8 mouse cellular contexts compared by ENCODE assay signal in genomic region chr11:117653491-117654351, GRCm38 (mm10). TPM values are rescaled to one million over a fixed set of nuclear protein-coding genes. Genes with fewer than 3 reads are reported as not detected.
DNase-seq lines count a peak whose midpoint lies in the region; ATAC-seq and TF ChIP-seq lines count a peak whose summit lies in the region.

Gene Tnrc6c, plus strand, starts transcription at chr11:117654289.

- H3K4me3 ChIP-seq in ES-Bruce4 (ENCODE audit: low read depth, low read length) = peak within 1 kb of the TSS; percentile 96
- H3K4me3 ChIP-seq in forebrain, embryonic 16.5 days (replicated peaks; ENCODE audit: low read length) = peak within 1 kb of the TSS; percentile 67
- H3K4me3 ChIP-seq in lung, embryonic 15.5 days = peak within 1 kb of the TSS; percentile 80

- no peaks in the 10 kb centered on the region for H3K9me3 ChIP-seq in ES-Bruce4 (replicated peaks; ENCODE audit: control insufficient read depth, insufficient read depth, low read length, poor library complexity, severe bottlenecking)
- no peaks in the 10 kb centered on the region for H3K9me3 ChIP-seq in forebrain, embryonic 16.5 days (ENCODE audit: control insufficient read depth, low read length)
- no peaks in the 10 kb centered on the region for H3K9me3 ChIP-seq in lung, embryonic 15.5 days

- H3K4me2 ChIP-seq in forebrain, embryonic 16.5 days (ENCODE audit: low read length) = peak within 1 kb of the TSS; percentile 90
- H3K4me2 ChIP-seq in lung, embryonic 15.5 days = peak within 1 kb of the TSS; percentile 95

- intact Hi-C loops in heart, postnatal 25 days (cut with DNase I) = loop anchor here (2.0 kb wide), 1 partner anchor 55 kb away; no protein-coding TSS in a partner anchor

- H3K27me3 ChIP-seq in ES-Bruce4 (ENCODE audit: control insufficient read depth, insufficient read depth, low read length, poor library complexity, severe bottlenecking) = no peaks in the 10 kb centered on the region
- H3K27me3 ChIP-seq in forebrain, embryonic 16.5 days (replicated peaks; ENCODE audit: control insufficient read depth, insufficient read depth, low read length) = no peaks in the 10 kb centered on the region
- H3K27me3 ChIP-seq in lung, embryonic 15.5 days = peaks cover 16% of the 10 kb centered on the region

- peak; percentile 92 for ATAC-seq in forebrain, embryonic 16.5 days
- peak; percentile 85 for ATAC-seq in lung, embryonic 15.5 days (ENCODE audit: borderline replicate concordance, extremely low read depth, low FRiP score, low TSS enrichment)

- TF ChIP-seq EP300 in ES-Bruce4 (IDR thresholded peaks at IDR 0.05; ENCODE audit: insufficient read depth, low read depth, low read length) = no peak

- no peaks in the 10 kb centered on the region for H3K36me3 ChIP-seq in ES-Bruce4 (ENCODE audit: control insufficient read depth, insufficient read depth, low read length, poor library complexity, severe bottlenecking)
- no peaks in the 10 kb centered on the region for H3K36me3 ChIP-seq in forebrain, embryonic 16.5 days (ENCODE audit: control insufficient read depth, insufficient read depth)
- no peaks in the 10 kb centered on the region for H3K36me3 ChIP-seq in lung, embryonic 15.5 days

- DNase-seq in brain, adult 2 months (ENCODE audit: low read depth, low spot score) = peak; percentile 97
- no peak for DNase-seq in heart, postnatal 25 days (ENCODE audit: low spot score)
- DNase-seq in layer of hippocampus, adult 9-11 months = peak; percentile 90
- DNase-seq in retina, adult 2 months (ENCODE audit: low read depth, low spot score) = peak; percentile 65
- DNase-seq in thymus, postnatal 36 days = peak; percentile 82 to 90

- no peaks in the 10 kb centered on the region for H3K4me1 ChIP-seq in ES-Bruce4 (ENCODE audit: control insufficient read depth, insufficient read depth, low read length)
- peaks cover 32% of the 10 kb centered on the region for H3K4me1 ChIP-seq in forebrain, embryonic 16.5 days (replicated peaks; ENCODE audit: control insufficient read depth, insufficient read depth, low read length)
- peaks cover 27% of the 10 kb centered on the region for H3K4me1 ChIP-seq in lung, embryonic 15.5 days

- H3K27ac ChIP-seq in ES-Bruce4 (ENCODE audit: insufficient read depth, low read length) = peak within 1 kb of the TSS; percentile 25; the same call in 1 of the 2 replicates
- peak within 1 kb of the TSS; percentile 98 for H3K27ac ChIP-seq in forebrain, embryonic 16.5 days (ENCODE audit: low read length)
- H3K27ac ChIP-seq in lung, embryonic 15.5 days = peak within 1 kb of the TSS; percentile 96

- no peak for TF ChIP-seq CTCF in ES-Bruce4 (IDR thresholded peaks at IDR 0.05; ENCODE audit: low read depth, low read length)

- TF ChIP-seq POLR2A in ES-Bruce4 (IDR thresholded peaks at IDR 0.05; ENCODE audit: insufficient read depth, low read length) = no peak

- under 1% methylated on average over 62 of the region's 62 CpGs for WGBS in forebrain, embryonic 16.5 days
- under 1% methylated on average over 62 of the region's 62 CpGs for WGBS in lung, embryonic 15.5 days

- peak within 1 kb of the TSS; percentile 96 for H3K9ac ChIP-seq in ES-Bruce4 (ENCODE audit: low read depth, poor library complexity, severe bottlenecking)
- H3K9ac ChIP-seq in forebrain, embryonic 16.5 days (replicated peaks; ENCODE audit: low read depth, low read length) = peak within 1 kb of the TSS; percentile 86
- peak within 1 kb of the TSS; percentile 96 for H3K9ac ChIP-seq in lung, embryonic 15.5 days

RNA-seq across cellular contexts. Expression of gene Tnrc6c, which starts in this region (rescaled TPM):
- 28.6 and 28.7 TPM in 2 replicates for polyA plus RNA-seq in ES-Bruce4 (2011; ENCODE audit: insufficient read depth, insufficient read length, low read depth, missing spikeins)
- polyA plus RNA-seq in forebrain, embryonic 16.5 days (2015; fragmentation: Nextera tagmentation; extraction: Ambion mirVana) = 28.0 and 29.7 TPM in 2 replicates
- 10 to 100 TPM; 25.7 to 33.4 TPM for total RNA-seq in heart, postnatal 25 days (2021)
- polyA plus RNA-seq in lung, embryonic 15.5 days (2015; fragmentation: Nextera tagmentation; extraction: Ambion mirVana) = 9.0 and 10.7 TPM in 2 replicates

Comparison
In these comparisons a context has a peak if more than half of its experiments do, and no peak if none do; other contexts are left out.
1. H3K27ac ChIP-seq: peak in every context shown above with its lines; median percentile 98 in forebrain, embryonic 16.5 days; 96 in lung, embryonic 15.5 days; 25 in ES-Bruce4.